Mouse (Mus musculus) erythroblast, embryonic 14.5 days (primary cell): Measurements from ENCODE around the gene Krt9. TPM values are rescaled to one million over a fixed set of nuclear protein-coding genes. Genes with fewer than 3 reads are reported as not detected.

ENCODE experiments used
- H3K27me3 ChIP-seq: 2 replicates; pipeline ENCODE4 v1.6.1; 2012; ENCODE audit warnings: inconsistent platforms; ENCODE audit not compliant: control insufficient read depth
- H3K36me3 ChIP-seq: 2 replicates; pipeline ENCODE4 v1.6.1; 2012; ENCODE audit warnings: mild to moderate bottlenecking, inconsistent platforms; ENCODE audit not compliant: control insufficient read depth
- H3K4me1 ChIP-seq: 2 replicates; pipeline ENCODE4 v1.6.1; 2012; ENCODE audit warnings: inconsistent platforms; ENCODE audit not compliant: control insufficient read depth
- H3K4me3 ChIP-seq: replicated peaks from 2 replicates; pipeline ENCODE3; 2012; ENCODE audit warnings: moderate library complexity, mild to moderate bottlenecking, inconsistent platforms
- H3K9me3 ChIP-seq: 2 replicates; pipeline ENCODE4 v1.6.1; 2012; ENCODE audit warnings: low read length, inconsistent platforms, mixed read lengths; ENCODE audit not compliant: control insufficient read depth
- GATA1 ChIP-seq: IDR thresholded peaks from 2 replicates; pipeline ENCODE4 v1.6.1; 2012; ENCODE audit warnings: low read length, inconsistent platforms, mixed read lengths
- TAL1 ChIP-seq: IDR thresholded peaks from 3 replicates; pipeline ENCODE4 v1.6.1; 2012; ENCODE audit warnings: low read length, inconsistent platforms, mixed read lengths
- polyA plus RNA-seq: library from polyadenylated mRNA; stranded (reverse); fragments of >175 nt; gene quantifications from 2 replicates; pipeline ENCODE4 v1.2.3, GENCODE M21; 2012

Krt9 gene
- polyA plus RNA-seq, 1 experiment, result not detected

DNA sequence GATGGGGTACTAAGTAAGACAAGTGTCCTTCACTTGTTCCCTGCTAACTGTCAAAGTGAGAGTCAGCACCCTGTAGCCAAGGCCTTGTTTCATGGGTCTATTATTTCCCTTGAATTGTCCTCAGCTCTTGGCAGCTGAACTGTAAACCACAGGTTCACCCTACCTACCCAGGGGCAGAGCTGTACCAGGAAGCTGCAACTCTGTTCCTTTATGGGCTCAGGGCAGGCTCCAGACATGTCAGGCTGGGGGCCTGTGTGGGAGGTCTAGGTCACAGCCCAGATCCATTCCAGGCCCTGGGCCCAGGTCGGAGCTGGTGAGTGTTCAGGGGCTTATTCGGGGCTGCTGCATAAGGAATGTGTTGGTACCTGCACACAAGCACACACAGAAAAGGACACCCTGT, 53.7 kb downstream of the Krt9 start:
- TF ChIP-seq TAL1 (no peak), GATA1 (no peak)
- peaks cover under 1% of the 10 kb centered on the region; the same call in 1 of the 2 replicates for H3K4me1 ChIP-seq
- H3K36me3 ChIP-seq, result no peaks in the 10 kb centered on the region
- no peak overlapping the region for H3K4me3 ChIP-seq
- no peaks in the 10 kb centered on the region for H3K9me3 ChIP-seq
- peaks cover 3% of the 10 kb centered on the region for H3K27me3 ChIP-seq

DNA sequence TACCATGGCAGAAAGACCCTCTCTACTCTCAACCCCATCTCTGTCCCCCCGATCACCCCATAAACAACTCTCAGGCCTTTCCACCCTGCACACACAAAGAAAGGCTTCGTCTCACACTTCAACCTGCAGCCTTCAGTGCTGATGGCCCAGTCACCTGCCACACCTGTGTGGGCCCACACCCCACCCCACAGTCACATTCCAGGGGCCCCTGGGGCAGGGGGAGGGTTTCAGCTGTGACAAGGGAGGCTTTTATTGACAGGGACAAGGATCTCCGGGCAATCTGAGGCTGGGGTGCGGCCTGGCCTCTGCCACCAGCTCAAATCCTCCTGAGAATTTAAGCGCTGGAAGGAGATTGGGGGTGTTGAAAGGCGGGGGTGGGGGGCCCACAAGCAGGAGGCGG, 54.2 kb downstream of the Krt9 start:
- TF ChIP-seq TAL1 (no peak), GATA1 (no peak)

DNA sequence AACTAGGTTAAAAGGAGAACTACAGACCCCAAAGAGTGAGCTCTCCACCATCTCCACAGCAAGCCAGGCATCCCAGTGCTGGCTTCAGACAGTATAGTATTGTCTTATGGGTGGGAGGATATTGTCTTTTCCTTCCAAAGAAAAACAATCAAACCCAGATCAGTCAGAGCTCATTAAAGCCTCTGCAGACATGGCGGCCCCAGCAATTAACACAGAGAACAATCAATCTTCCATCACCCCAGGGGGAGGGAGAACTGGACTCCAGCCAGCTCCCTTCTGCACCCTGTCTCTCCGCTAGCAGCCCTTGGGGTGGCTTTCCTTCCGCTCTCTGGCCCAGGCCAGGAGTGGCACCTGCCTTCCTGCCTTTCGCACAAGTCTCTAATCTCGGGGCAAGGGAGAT, 55.4 kb downstream of the Krt9 start:
- Histone ChIP-seq H3K4me1 (peaks cover 12% of the 10 kb centered on the region), H3K4me3 (no peak overlapping the region), H3K27me3 (no peaks in the 10 kb centered on the region), H3K36me3 (no peaks in the 10 kb centered on the region), H3K9me3 (no peaks in the 10 kb centered on the region)
- TF ChIP-seq TAL1 (no peak), GATA1 (no peak)

More for the DNA sequence above, 54.2 kb downstream of the Krt9 start:
- Histone ChIP-seq H3K4me3 (no peak overlapping the region), H3K4me1 (peaks cover 6% of the 10 kb centered on the region), H3K36me3 (no peaks in the 10 kb centered on the region), H3K9me3 (no peaks in the 10 kb centered on the region), H3K27me3 (no peaks in the 10 kb centered on the region; the same call in 1 of the 2 replicates)

Other genes starting within 250 kb of the Krt9 start
- gene Krtap9-5, start 244.8 kb downstream of the Krt9 start, polyA plus RNA-seq, result not detected in 2 replicates
- gene Krtap29-1, start 214.2 kb downstream of the Krt9 start, polyA plus RNA-seq, result not detected in 2 replicates
- gene Krtap16-1, start 206.6 kb downstream of the Krt9 start, polyA plus RNA-seq, result not detected in 2 replicates
- not detected in 2 replicates for gene Krtap17-1, start 199.3 kb downstream of the Krt9 start, polyA plus RNA-seq
- not detected in 2 replicates for gene Krt33a, start 177.0 kb downstream of the Krt9 start, polyA plus RNA-seq
- not detected in 2 replicates for gene Krt33b, start 163.4 kb downstream of the Krt9 start, polyA plus RNA-seq
- not detected in 2 replicates for gene Krt34, start 151.7 kb downstream of the Krt9 start, polyA plus RNA-seq
- gene Krt31, start 142.7 kb downstream of the Krt9 start, polyA plus RNA-seq, result not detected in 2 replicates
- gene Krt32, start 105.0 kb downstream of the Krt9 start, polyA plus RNA-seq, result not detected in 2 replicates
- not detected in 2 replicates for gene Krt35, start 97.0 kb downstream of the Krt9 start, polyA plus RNA-seq
- not detected in 2 replicates for gene Krt36, start 87.6 kb downstream of the Krt9 start, polyA plus RNA-seq
- gene Krt13, start 71.7 kb downstream of the Krt9 start, polyA plus RNA-seq, result not detected in 2 replicates
- gene Krt15, start 57.3 kb downstream of the Krt9 start, polyA plus RNA-seq, result 0.29 and 0.31 TPM in 2 replicates
- not detected in 2 replicates for gene Krt19, start 44.6 kb downstream of the Krt9 start, polyA plus RNA-seq
- 0.06 and 0.07 TPM in 2 replicates for gene Krt14, start 14.3 kb upstream of the Krt9 start, polyA plus RNA-seq
- not detected in 2 replicates for gene Krt16, start 55.7 kb upstream of the Krt9 start, polyA plus RNA-seq
- 0.03 and 0.04 TPM in 2 replicates for gene Krt17, start 67.8 kb upstream of the Krt9 start, polyA plus RNA-seq
- gene Krt42, start 76.6 kb upstream of the Krt9 start, polyA plus RNA-seq, result 0.04 TPM in 1 of 2 replicates, not detected in the other
- gene Eif1, start 126.6 kb upstream of the Krt9 start, polyA plus RNA-seq, result 151 and 186 TPM in 2 replicates
- gene Gast, start 141.2 kb upstream of the Krt9 start, polyA plus RNA-seq, result 0.09 and 0.11 TPM in 2 replicates
- 0.03 TPM in 1 of 2 replicates, not detected in the other for gene Hap1, start 162.9 kb upstream of the Krt9 start, polyA plus RNA-seq
- 0.29 and 0.56 TPM in 2 replicates for gene Jup, start 204.5 kb upstream of the Krt9 start, polyA plus RNA-seq
- gene P3h4, start 221.6 kb upstream of the Krt9 start, polyA plus RNA-seq, result not detected in 2 replicates
- 0.05 and 0.07 TPM in 2 replicates for gene Fkbp10, start 222.5 kb upstream of the Krt9 start, polyA plus RNA-seq
- 1.4 and 1.9 TPM in 2 replicates for gene Nt5c3b, start 248.6 kb upstream of the Krt9 start, polyA plus RNA-seq
- gene Klhl10, start 248.7 kb upstream of the Krt9 start, polyA plus RNA-seq, result not detected in 2 replicates